Mouse (Mus musculus) CH12.LX (cell line): Measurements from ENCODE around the gene Dtx1. TPM values are rescaled to one million over a fixed set of nuclear protein-coding genes. Genes with fewer than 3 reads are reported as not detected.

ENCODE experiments used
- DNase-seq: peaks from one replicate; pipeline ENCODE4 v3.0.0-alpha.2; 2013; ENCODE audit errors: extremely low read depth
- H3K27ac ChIP-seq: 2 replicates; pipeline ENCODE4 v1.5.1; 2012; ENCODE audit warnings: low read depth, mild to moderate bottlenecking, control low read depth, moderate library complexity; ENCODE audit not compliant: insufficient read depth
- H3K27me3 ChIP-seq: replicated peaks from 2 replicates; pipeline ENCODE3; 2012; ENCODE audit warnings: inconsistent platforms
- H3K36me3 ChIP-seq, 2 experiments: replicated peaks in 1 of 2; 2 replicates each; pipeline versions ENCODE3 to v1.6.1; 2012; ENCODE audit warnings: inconsistent platforms in 1 of 2, low read length in 1 of 2, mild to moderate bottlenecking in 1 of 2, mixed read lengths in 1 of 2, moderate library complexity in 1 of 2; ENCODE audit not compliant: control insufficient read depth in 1 of 2, insufficient read depth in 1 of 2
- H3K4me1 ChIP-seq, 2 experiments: 2 replicates each; pipeline ENCODE4 v1.6.1; 2012; ENCODE audit warnings: inconsistent platforms in 1 of 2, moderate library complexity in 1 of 2; ENCODE audit not compliant: insufficient read depth in 2 of 2, control insufficient read depth in 1 of 2
- H3K4me2 ChIP-seq: 2 replicates; pipeline ENCODE4 v1.6.1; 2012; ENCODE audit warnings: low read depth, mild to moderate bottlenecking, control low read depth; ENCODE audit not compliant: poor library complexity, insufficient read depth, severe bottlenecking
- H3K4me3 ChIP-seq, 3 experiments: fragments of 150-350 bp in 1 of 3; sonication (generic) in 1 of 3; replicated peaks in 1 of 3; 2 replicates each; pipeline versions ENCODE3 to v1.5.1; 2011 to 2012; ENCODE audit warnings: low read depth in 2 of 3, low read length in 2 of 3, mild to moderate bottlenecking in 2 of 3, moderate library complexity in 2 of 3, control low read depth in 1 of 3, improper control_type of control experiment in 1 of 3, inconsistent platforms in 1 of 3, mixed read lengths in 1 of 3; ENCODE audit not compliant: poor library complexity in 1 of 3
- H3K79me2 ChIP-seq: replicated peaks from 2 replicates; pipeline ENCODE4 v1.6.1; 2012; ENCODE audit warnings: mild to moderate bottlenecking, moderate library complexity; ENCODE audit not compliant: control insufficient read depth, poor library complexity, insufficient read depth, severe bottlenecking; ENCODE audit errors: extremely low read depth
- H3K9ac ChIP-seq: 2 replicates; pipeline ENCODE4 v1.6.1; 2012; ENCODE audit warnings: low read depth, mild to moderate bottlenecking, control low read depth, moderate library complexity; ENCODE audit not compliant: insufficient read depth
- H3K9me3 ChIP-seq: replicated peaks from 2 replicates; pipeline ENCODE3; 2012; ENCODE audit warnings: low read length, inconsistent platforms, mixed read lengths
- CTCF ChIP-seq, 2 experiments: IDR thresholded peaks in 1 of 2; conservative IDR thresholded peaks in 1 of 2; 2 replicates each; pipeline ENCODE4 v1.5.1; 2011 to 2012; ENCODE audit warnings: low read depth in 2 of 2, low read length in 2 of 2, improper control_type of control experiment in 1 of 2, inconsistent platforms in 1 of 2, mild to moderate bottlenecking in 1 of 2, moderate library complexity in 1 of 2
- E2F4 ChIP-seq: IDR thresholded peaks from 2 replicates; pipeline ENCODE4 v1.6.1; 2011; ENCODE audit warnings: low read depth, low read length, improper control_type of control experiment; ENCODE audit not compliant: insufficient replicate concordance
- ELF1 ChIP-seq: IDR thresholded peaks from 2 replicates; pipeline ENCODE4 v1.6.1; 2014; ENCODE audit warnings: low read depth, mild to moderate bottlenecking, inconsistent platforms, low read length, improper control_type of control experiment
- ETS1 ChIP-seq: conservative IDR thresholded peaks from 2 replicates; pipeline ENCODE4 v1.6.1; 2012; ENCODE audit warnings: low read depth, mild to moderate bottlenecking, inconsistent platforms, low read length, improper control_type of control experiment, moderate library complexity
- GABPA ChIP-seq: IDR thresholded peaks from 2 replicates; pipeline ENCODE4 v1.6.1; 2012; ENCODE audit warnings: low read depth, low read length, improper control_type of control experiment, inconsistent platforms; ENCODE audit not compliant: insufficient replicate concordance
- HCFC1 ChIP-seq: IDR thresholded peaks from 2 replicates; pipeline ENCODE4 v1.6.1; 2012; ENCODE audit warnings: low read depth, mild to moderate bottlenecking, inconsistent platforms, low read length, improper control_type of control experiment
- JUN ChIP-seq: IDR thresholded peaks from 2 replicates; pipeline ENCODE4 v1.6.1; 2011; ENCODE audit warnings: low read depth, mild to moderate bottlenecking, low read length, improper control_type of control experiment, moderate library complexity; ENCODE audit not compliant: insufficient read depth
- MAFK ChIP-seq: IDR thresholded peaks from 2 replicates; pipeline ENCODE4 v1.6.1; 2011; ENCODE audit warnings: low read length, improper control_type of control experiment; ENCODE audit not compliant: insufficient replicate concordance
- MAZ ChIP-seq: IDR thresholded peaks from 2 replicates; pipeline ENCODE4 v1.6.1; 2012; ENCODE audit warnings: low read depth, mild to moderate bottlenecking, inconsistent platforms, low read length, improper control_type of control experiment, moderate library complexity
- MEF2A ChIP-seq: IDR thresholded peaks from 2 replicates; pipeline ENCODE4 v1.6.1; 2014; ENCODE audit warnings: low read depth, mild to moderate bottlenecking, inconsistent platforms, low read length, improper control_type of control experiment, borderline replicate concordance
- MXI1 ChIP-seq: IDR thresholded peaks from 2 replicates; pipeline ENCODE4 v1.6.1; 2011; ENCODE audit warnings: mild to moderate bottlenecking, low read depth, low read length, improper control_type of control experiment
- NELFE ChIP-seq: IDR thresholded peaks from 2 replicates; pipeline ENCODE4 v1.6.1; 2011; ENCODE audit warnings: low read depth, low read length, improper control_type of control experiment
- NRF1 ChIP-seq: IDR thresholded peaks from 2 replicates; pipeline ENCODE4 v1.6.1; 2014; ENCODE audit warnings: low read depth, mild to moderate bottlenecking, inconsistent platforms, low read length, improper control_type of control experiment, moderate library complexity
- POLR2A ChIP-seq: IDR thresholded peaks from 2 replicates; pipeline ENCODE4 v1.6.1; 2011; ENCODE audit warnings: low read depth, mild to moderate bottlenecking, improper control_type of control experiment, low read length
- RAD21 ChIP-seq: IDR thresholded peaks from 2 replicates; pipeline ENCODE4 v1.6.1; 2011; ENCODE audit warnings: low read depth, mild to moderate bottlenecking, low read length, improper control_type of control experiment, moderate library complexity
- TBP ChIP-seq: conservative IDR thresholded peaks from 2 replicates; pipeline ENCODE4 v1.6.1; 2011; ENCODE audit warnings: low read depth, low read length, improper control_type of control experiment
- TCF12 ChIP-seq: IDR thresholded peaks from 2 replicates; pipeline ENCODE4 v1.6.1; 2014; ENCODE audit warnings: low read depth, mild to moderate bottlenecking, inconsistent platforms, low read length, improper control_type of control experiment
- UBTF ChIP-seq: IDR thresholded peaks from 2 replicates; pipeline ENCODE4 v1.6.1; 2012; ENCODE audit warnings: low read depth, mild to moderate bottlenecking, inconsistent platforms, low read length, improper control_type of control experiment, moderate library complexity
- USF2 ChIP-seq: conservative IDR thresholded peaks from 2 replicates; pipeline ENCODE4 v1.6.1; 2011; ENCODE audit warnings: low read depth, low read length, improper control_type of control experiment
- ZC3H11A ChIP-seq: IDR thresholded peaks from 2 replicates; pipeline ENCODE4 v1.6.1; 2012; ENCODE audit warnings: low read depth, mild to moderate bottlenecking, inconsistent platforms, low read length, improper control_type of control experiment
- ZKSCAN1 ChIP-seq: IDR thresholded peaks from 2 replicates; pipeline ENCODE4 v1.6.1; 2012; ENCODE audit warnings: low read depth, inconsistent platforms, low read length, improper control_type of control experiment, borderline replicate concordance
- dilution Hi-C: fragments of 300-500 bp; cut with MboI; formaldehyde crosslinking; loops from 2 replicates; pipeline ENCODE4 v1.14.3; 2020; ENCODE audit warnings: low sequenced_read_pairs; ENCODE audit not compliant: extremely low pct_unique_long_range_greater_than_20kb, extremely low pct_ligation_motif_present
- in situ Hi-C: fragments of 300-500 bp; cut with MboI; formaldehyde crosslinking; loops from 3 replicates; pipeline ENCODE4 v1.14.3; 2019; ENCODE audit warnings: low sequenced_read_pairs, low pct_ligation_motif_present, low pct_unique_long_range_greater_than_20kb, mixed read lengths
- polyA plus RNA-seq: library from polyadenylated mRNA; unstranded; fragments of >175 nt; gene quantifications from 2 replicates; pipeline ENCODE4 v1.2.1, GENCODE M21; 2012; ENCODE audit warnings: low read depth; ENCODE audit not compliant: insufficient read length
- total RNA-seq, 2 experiments: library from RNA; depleted of rRNA; stranded (reverse); fragments of 300-350 nt in 1 of 2; fragments of >200 nt in 1 of 2; gene quantifications; 2 replicates each; pipeline ENCODE4 v1.2.3; 2012 to 2014

The Dtx1 gene
- total and polyA plus RNA-seq, 3 experiments, result 0.98 to 3.9 (median 2.1) TPM

DNA sequence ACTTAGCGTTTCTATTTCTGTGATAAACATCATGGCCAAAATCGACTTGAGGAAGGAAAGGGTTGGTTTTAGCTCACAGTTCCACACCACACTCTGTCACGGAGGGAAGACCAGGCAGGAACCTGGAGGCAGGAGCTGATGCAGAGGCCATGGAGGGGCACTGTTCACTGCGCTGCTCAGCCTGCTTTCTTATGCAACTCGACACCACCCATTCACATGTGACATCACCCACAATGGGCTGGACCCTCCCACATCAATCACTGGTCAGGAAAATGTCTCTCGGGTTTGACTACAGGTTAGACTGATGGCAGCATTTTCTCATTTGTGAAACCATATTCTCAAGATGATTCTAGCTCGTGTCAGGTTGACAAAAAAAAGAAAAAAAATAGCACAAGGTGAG, 9.3 kb upstream of the Dtx1 start:
- TF ChIP-seq ETS1 (no peak), TCF12 (no peak), GABPA (no peak), MEF2A (no peak), E2F4 (no peak), MAZ (no peak), UBTF (no peak), ELF1 (no peak), TBP (no peak), CTCF (conservative IDR thresholded peaks at IDR 0.05 in 1 of 2, IDR thresholded peaks at IDR 0.05 in 1 of 2; ENCODE audit: low read depth in 2 of 2, low read length in 2 of 2) (no peak), MAFK (no peak), NELFE (no peak), NRF1 (no peak), USF2 (no peak), ZKSCAN1 (no peak), ZC3H11A (no peak), RAD21 (no peak), HCFC1 (no peak), POLR2A (no peak), MXI1 (no peak)

DNA sequence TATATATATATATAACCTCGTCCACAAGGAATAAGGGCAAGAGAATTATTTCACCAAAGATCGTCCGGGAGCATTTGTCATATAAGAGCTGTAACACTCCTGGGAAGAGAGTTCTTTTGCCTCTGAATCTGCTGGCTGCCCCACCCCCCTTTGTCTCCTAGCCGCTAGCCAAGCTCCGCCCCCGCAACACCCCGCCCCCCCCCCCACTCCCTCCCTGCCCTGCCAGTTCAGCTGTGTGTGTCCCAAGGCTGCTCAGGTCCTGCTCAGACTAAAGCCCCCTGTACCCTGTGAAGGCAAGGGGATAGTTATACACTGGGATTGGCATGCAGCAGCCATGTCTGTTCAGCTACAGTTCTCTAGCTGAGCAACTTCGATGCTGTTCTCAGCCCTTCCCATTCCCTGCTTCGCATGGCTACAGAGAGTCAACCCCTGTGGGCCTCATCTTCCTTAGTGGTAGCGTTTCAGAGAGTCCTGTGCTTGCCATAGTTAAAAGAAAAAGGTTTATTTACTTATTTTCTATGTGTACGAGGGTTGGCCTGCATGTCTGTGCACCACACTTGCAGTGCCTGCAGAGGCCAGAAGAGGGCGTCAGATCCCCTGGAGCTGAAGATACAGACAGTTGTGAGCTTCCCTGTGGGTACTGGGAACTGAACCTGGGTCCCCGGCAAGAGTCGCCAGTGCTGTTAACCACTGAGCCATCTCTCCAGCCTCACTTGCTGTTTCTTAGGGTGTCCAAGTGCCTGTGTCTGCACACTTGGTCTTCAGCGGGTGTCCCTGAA, 7.1 kb upstream of the Dtx1 start:
- Histone ChIP-seq H3K9ac (no peak overlapping the region), H3K27me3 (peaks cover 19% of the 10 kb centered on the region), H3K79me2 (no peaks in the 10 kb centered on the region), H3K4me1 (peaks cover 0 to 10% of the 10 kb centered on the region in 2 experiments; a peak in 2 of 4 replicates), H3K4me3 (no peak overlapping the region), H3K9me3 (peaks cover 23% of the 10 kb centered on the region), H3K27ac (no peak overlapping the region), H3K4me2 (no peak overlapping the region), H3K36me3 (no peaks in the 10 kb centered on the region)
- in situ Hi-C loops (loop anchor here (25.0 kb wide), 1 partner anchor 206 kb away; the partner anchor contains the start of genes Plbd2 and Slc8b1), dilution Hi-C loops (no loop called here)
- TF ChIP-seq NRF1 (no peak), JUN (no peak), CTCF (conservative IDR thresholded peaks at IDR 0.05 in 1 of 2, IDR thresholded peaks at IDR 0.05 in 1 of 2; ENCODE audit: low read depth in 2 of 2, low read length in 2 of 2) (0 out of 4 replicates have a peak, but pooled peaks of 1 of the 2 experiments have one; percentile 11)
- DNase-seq, result no peak

More for the DNA sequence above, 9.3 kb upstream of the Dtx1 start:
- DNase-seq, result no peak
- Histone ChIP-seq H3K79me2 (no peaks in the 10 kb centered on the region), H3K9me3 (peaks cover 23% of the 10 kb centered on the region), H3K4me1 (peaks cover 5 to 8% of the 10 kb centered on the region in 2 experiments; a peak in 3 of 4 replicates), H3K4me3 (no peak overlapping the region), H3K36me3 (no peaks in the 10 kb centered on the region), H3K4me2 (no peak overlapping the region), H3K27ac (no peak overlapping the region), H3K9ac (no peak overlapping the region), H3K27me3 (peaks cover 19% of the 10 kb centered on the region)
- dilution Hi-C loops, result no loop called here
- in situ Hi-C loops, result loop anchor here (25.0 kb wide), 1 partner anchor 209 kb away; the partner anchor contains the start of genes Plbd2 and Slc8b1
